Mouse (Mus musculus): ENCODE results near the gene Polr2f.

DNA sequence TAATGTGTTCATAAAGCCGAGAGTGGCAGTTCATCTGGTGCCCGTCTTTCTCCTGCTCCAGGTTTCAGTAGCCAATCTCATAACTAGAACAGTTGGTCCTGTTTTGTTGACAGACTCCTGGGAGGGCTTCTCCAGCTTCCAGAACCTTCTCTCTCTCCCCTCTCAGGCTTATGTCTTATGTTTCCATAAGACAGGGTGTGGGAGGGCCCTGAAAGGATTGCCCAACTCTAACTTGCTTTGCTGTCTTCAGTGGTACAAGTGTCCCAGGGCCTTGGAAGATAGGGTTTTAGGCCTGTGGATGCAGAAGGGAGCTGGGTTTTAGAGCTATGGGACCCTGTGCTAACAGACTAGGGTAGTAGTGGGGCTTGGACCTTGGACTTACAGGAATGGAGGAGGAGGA, 30.3 kb upstream of the Polr2f start:
- TF ChIP-seq CTCF (IDR thresholded peaks at IDR 0.05; ENCODE audit: extremely low read depth, insufficient read length, insufficient replicate concordance, low read depth, low read length) (no peak), POLR2A (IDR thresholded peaks at IDR 0.05; ENCODE audit: low read depth, low read length) (no peak)
